Comparison of ENCODE assay signal across 27 mouse cellular contexts in genomic region chr6:140750371-140751080, GRCm38 (mm10). TPM values are rescaled to one million over a fixed set of nuclear protein-coding genes. Genes with fewer than 3 reads are reported as not detected.
DNase-seq lines count a peak whose midpoint lies in the region; ATAC-seq and TF ChIP-seq lines count a peak whose summit lies in the region.
"Had no signal": no experiment of that assay in that cellular context is flagged by ENCODE, and none has a peak within 500 bp of the region (broad histone marks: within the 10 kb centered on the region; RNA-seq: fewer than 3 reads in every experiment).

No protein-coding gene starts in this region.

- H3K79me3 ChIP-seq in C2C12 (ENCODE audit: low read depth) = no peaks in the 10 kb centered on the region

- H3K9ac ChIP-seq in heart, embryonic 12.5 days = no peak overlapping the region
- H3K9ac ChIP-seq in kidney, postnatal 0 days (ENCODE audit: low read depth, low read length) = no peak overlapping the region
- H3K9ac ChIP-seq: hindbrain, embryonic 15.5 days; limb, embryonic 13.5 days; midbrain, embryonic 12.5 days had no signal

- no peak for ATAC-seq in heart, embryonic 12.5 days (ENCODE audit: insufficient number of reproducible peaks, low FRiP score)
- no peak for ATAC-seq in kidney, postnatal 0 days (replicated peaks; ENCODE audit: low FRiP score, low read depth)
- ATAC-seq: intestine, embryonic 16.5 days had no signal

- H3K4me1 ChIP-seq in heart, embryonic 12.5 days (replicated peaks) = peaks cover 12% of the 10 kb centered on the region
- no peaks in the 10 kb centered on the region for H3K4me1 ChIP-seq in embryonic fibroblast, embryonic 13.5 days (ENCODE audit: control insufficient read depth, insufficient read depth, low read length)
- no peaks in the 10 kb centered on the region for H3K4me1 ChIP-seq in kidney, postnatal 0 days (replicated peaks; ENCODE audit: insufficient read depth, low read length)
- H3K4me1 ChIP-seq: hindbrain, embryonic 15.5 days; limb, embryonic 13.5 days; midbrain, embryonic 12.5 days had no signal

- 56% methylated on average over 8 of the region's 8 CpGs for WGBS in heart, embryonic 12.5 days
- WGBS in kidney, postnatal 0 days = 45% methylated on average over 8 of the region's 8 CpGs

- TF ChIP-seq POLR2A in embryonic fibroblast, embryonic 13.5 days (IDR thresholded peaks at IDR 0.05; ENCODE audit: low read depth, low read length) = no peak

- peak; percentile 21 to 31 for DNase-seq in heart, postnatal 10 days
- peak; percentile 47 for DNase-seq in kidney, postnatal 0 days (ENCODE audit: low spot score)
- no peak for DNase-seq in right cerebral cortex, adult 2 months (ENCODE audit: low spot score in 2 of 2)
- no peak for DNase-seq in neural tube, embryonic 10.5 days (ENCODE audit: extremely low spot score, low spot score)
- no peak for DNase-seq in adipocyte (ENCODE audit: low spot score)
- DNase-seq: adrenal gland, postnatal 25 days; cerebellum, adult 8-10 months; gastrocnemius, postnatal 36 days; layer of hippocampus, adult 9-11 months; lung, postnatal 4 days; right cerebral cortex, postnatal 4 days; thymus, postnatal 4 days had no signal

- H3K27ac ChIP-seq in heart, embryonic 12.5 days (ENCODE audit: poor library complexity, severe bottlenecking) = no peak overlapping the region; the same call in 1 of the 2 replicates
- peak overlapping the region; percentile 47 for H3K27ac ChIP-seq in embryonic fibroblast, embryonic 13.5 days (ENCODE audit: insufficient read depth, low read length)
- peak overlapping the region; percentile 57; the same call in 1 of the 2 replicates for H3K27ac ChIP-seq in kidney, postnatal 0 days
- H3K27ac ChIP-seq: hindbrain, embryonic 15.5 days; limb, embryonic 13.5 days; midbrain, embryonic 12.5 days had no signal

- no peak overlapping the region for H3K4me2 ChIP-seq in heart, embryonic 12.5 days
- H3K4me2 ChIP-seq in kidney, postnatal 0 days (ENCODE audit: low read length) = no peak overlapping the region
- H3K4me2 ChIP-seq: hindbrain, embryonic 15.5 days; limb, embryonic 13.5 days; midbrain, embryonic 12.5 days had no signal

- H3K79me2 ChIP-seq in C2C12 (ENCODE audit: control insufficient read depth, insufficient read depth) = no peaks in the 10 kb centered on the region

- H3ac ChIP-seq in C2C12 (ENCODE audit: control insufficient read depth, insufficient read length, low read depth) = no peak overlapping the region

- H3K9me3 ChIP-seq in heart, embryonic 12.5 days (replicated peaks) = no peaks in the 10 kb centered on the region; the same call in 1 of the 2 replicates
- H3K9me3 ChIP-seq in kidney, postnatal 0 days (replicated peaks; ENCODE audit: low read length) = no peaks in the 10 kb centered on the region
- H3K9me3 ChIP-seq: hindbrain, embryonic 15.5 days had no signal

- no peaks in the 10 kb centered on the region for H3K27me3 ChIP-seq in heart, embryonic 12.5 days (replicated peaks)
- H3K27me3 ChIP-seq in C2C12 (ENCODE audit: control insufficient read depth, insufficient read depth, insufficient read length) = no peaks in the 10 kb centered on the region
- H3K27me3 ChIP-seq in kidney, postnatal 0 days (ENCODE audit: insufficient read depth, low read length) = no peaks in the 10 kb centered on the region
- H3K27me3 ChIP-seq: hindbrain, embryonic 15.5 days; limb, embryonic 13.5 days; midbrain, embryonic 12.5 days had no signal

- intact Hi-C loops in heart, postnatal 10 days (cut with DNase I) = no loop called here

- H3K4me3 ChIP-seq in heart, embryonic 12.5 days = no peak overlapping the region
- H3K4me3 ChIP-seq in C2C12 (ENCODE audit: insufficient read depth, poor library complexity, severe bottlenecking) = no peak overlapping the region
- H3K4me3 ChIP-seq in embryonic fibroblast, embryonic 13.5 days (ENCODE audit: insufficient read depth, low read length) = no peak overlapping the region
- no peak overlapping the region for H3K4me3 ChIP-seq in kidney, postnatal 0 days (replicated peaks; ENCODE audit: low read depth, low read length)
- H3K4me3 ChIP-seq: hindbrain, embryonic 15.5 days; limb, embryonic 13.5 days; midbrain, embryonic 12.5 days had no signal

- TF ChIP-seq CTCF in C2C12 (IDR thresholded peaks at IDR 0.05; ENCODE audit: control insufficient read depth, insufficient read depth, insufficient read length) = no peak
- no peak for TF ChIP-seq CTCF in embryonic fibroblast, embryonic 13.5 days (IDR thresholded peaks at IDR 0.05; ENCODE audit: borderline replicate concordance, insufficient read depth, low read length)
- TF ChIP-seq CTCF in kidney, postnatal 0 days (IDR thresholded peaks at IDR 0.05; ENCODE audit: low read depth) = no peak

- H3K36me3 ChIP-seq in heart, embryonic 12.5 days = no peaks in the 10 kb centered on the region
- H3K36me3 ChIP-seq in C2C12 (ENCODE audit: control insufficient read depth, insufficient read depth) = no peaks in the 10 kb centered on the region
- no peaks in the 10 kb centered on the region for H3K36me3 ChIP-seq in kidney, postnatal 0 days (ENCODE audit: insufficient read depth, low read length)
- H3K36me3 ChIP-seq: hindbrain, embryonic 15.5 days; limb, embryonic 13.5 days; midbrain, embryonic 12.5 days had no signal

TF ChIP-seq in C2C12, 6 proteins besides CTCF, POLR2A, EP300 and RAD21:
- TF ChIP-seq MYOG (IDR thresholded peaks at IDR 0.05; ENCODE audit: control insufficient read depth, extremely low read depth, insufficient read length) (no peak), USF1 (IDR thresholded peaks at IDR 0.05; ENCODE audit: low read depth) (peak; percentile 59), MYOD1 (IDR thresholded peaks at IDR 0.05; ENCODE audit: control insufficient read depth, insufficient read length, low read depth) (peak; percentile 63), CEBPB (IDR thresholded peaks at IDR 0.05; ENCODE audit: low read depth) (no peak), FOSL1 (IDR thresholded peaks at IDR 0.05; ENCODE audit: insufficient read depth, low read length, poor library complexity, severe bottlenecking) (no peak), MAX (IDR thresholded peaks at IDR 0.05) (no peak)
TF ChIP-seq in C2C12: peak in this region for 2.

RNA-seq across cellular contexts. Expression of gene Gm11077, which starts 21.4 kb away (rescaled TPM):
- not detected for total RNA-seq in heart, postnatal 10 days (2021)
- not detected in 2 replicates for polyA plus RNA-seq in heart, embryonic 12.5 days (2016; fragmentation: Nextera tagmentation; extraction: Ambion mirVana)
- not detected for polyA plus RNA-seq in C2C12 (2012; fragmentation: generic; extraction: Trizol)
- polyA plus RNA-seq in embryonic fibroblast, embryonic 13.5 days (2011; ENCODE audit: insufficient read length, low read depth, missing spikeins) = not detected in 2 replicates
- not detected in 2 replicates for polyA plus RNA-seq in kidney, postnatal 0 days (2015; fragmentation: Nextera tagmentation; extraction: Ambion mirVana)
- total RNA-seq: adrenal gland, postnatal 25 days; gastrocnemius, postnatal 36 days; left cerebral cortex, postnatal 10 days; neutrophil, adult 5-6 weeks had no signal
- polyA plus RNA-seq: cortical plate, adult 2 months; embryonic facial prominence, embryonic 14.5 days; forebrain, embryonic 11.5 days; frontal cortex, adult 2 months; heart, embryonic 14.5 days; hindbrain, embryonic 15.5 days; intestine, embryonic 16.5 days; limb, embryonic 13.5 days; liver, embryonic 16.5 days; midbrain, embryonic 12.5 days had no signal

Comparison
In these comparisons a context has a peak if more than half of its experiments do, and no peak if none do; other contexts are left out.
1. DNase-seq: peak in heart, postnatal 10 days (2 of 2) and kidney, postnatal 0 days (single experiment); none in right cerebral cortex, adult 2 months (0 of 2), neural tube, embryonic 10.5 days (single experiment) and adipocyte (single experiment).